Mouse (Mus musculus): Measurements from ENCODE around the gene Zfp617. TPM values are rescaled to one million over a fixed set of nuclear protein-coding genes. Genes with fewer than 3 reads are reported as not detected.
"Not testable (repeated sequence)": the region's sequence is repeated elsewhere in the genome, so short reads cannot be mapped to it uniquely, and the experiment has no call there.

Gene Zfp617
- total RNA-seq (2021), result 10 to 100 TPM; 20.2 to 24.6 TPM
- long read RNA-seq, experiment 1, partial matches to known transcripts, result 0 of 7 reads
- long read RNA-seq, experiment 1, other reads (novel, unspliced or antisense), result 4 of 7 reads
- long read RNA-seq, experiment 2, partial matches to known transcripts, result 0 of 9 reads
- long read RNA-seq, experiment 2, other reads (novel, unspliced or antisense), result 7 of 9 reads

GRCm38 (mm10) chr8:71908309-71909261 is at the start of gene Zfp617, which contains the start of gene Zfp882:
Gene Zfp617 (plus strand): TSS chr8:71908635.
Gene Zfp882 (plus strand): TSS chr8:71908608.
- DNase-seq, result peak; percentile 93 to 95

GRCm38 (mm10) chr8:71861551-71861950 is 46.9 kb upstream of the Zfp617 start:
- DNase-seq, result peak in 1 of 2 experiments; percentile 14

GRCm38 (mm10) chr8:71862038-71862437 is 46.4 kb upstream of the Zfp617 start:
- DNase-seq, result not testable (repeated sequence)

GRCm38 (mm10) chr8:71881618-71882274 is 26.7 kb upstream of the Zfp617 start, which contains the start of gene Zfp709:
Gene Zfp709 (plus strand): TSS chr8:71882019.
- peak; percentile 79 to 87 for DNase-seq

GRCm38 (mm10) chr8:71900666-71901065 is 7.8 kb upstream of the Zfp617 start:
- not testable (repeated sequence) for DNase-seq

- not testable (repeated sequence) for DNase-seq
These were observed 5.4 kb upstream of the Zfp617 start for GRCm38 (mm10) chr8:71903084-71903483.

- DNase-seq, result no peak
These were observed 1.6 kb upstream of the Zfp617 start for GRCm38 (mm10) chr8:71906809-71907208.

- no peak for DNase-seq
These were observed 607 bp upstream of the Zfp617 start for GRCm38 (mm10) chr8:71907798-71908257.

- DNase-seq, result no peak
These were observed 3.9 kb downstream of the Zfp617 start for GRCm38 (mm10) chr8:71912286-71912685.

GRCm38 (mm10) chr8:71922567-71923401 is 14.3 kb downstream of the Zfp617 start:
- DNase-seq, result peak; percentile 95 to 98

GRCm38 (mm10) chr8:71925791-71926190 is 17.4 kb downstream of the Zfp617 start:
- no peak for DNase-seq

- no peak for DNase-seq
These were observed 18.1 kb downstream of the Zfp617 start for GRCm38 (mm10) chr8:71926551-71926950.

- DNase-seq, result no peak
These were observed 19.3 kb downstream of the Zfp617 start for GRCm38 (mm10) chr8:71927779-71928178.

- DNase-seq, result not testable (repeated sequence)
These were observed 29.6 kb downstream of the Zfp617 start for GRCm38 (mm10) chr8:71938037-71938436.

GRCm38 (mm10) chr8:71940293-71941208 is 32.1 kb downstream of the Zfp617 start:
- no peak for DNase-seq

GRCm38 (mm10) chr8:71941776-71942175 is 33.3 kb downstream of the Zfp617 start:
- DNase-seq, result no peak

GRCm38 (mm10) chr8:71948624-71949023 is 40.2 kb downstream of the Zfp617 start:
- DNase-seq, result no peak

GRCm38 (mm10) chr8:71950482-71951221 is 42.2 kb downstream of the Zfp617 start, which contains the start of gene Zfp961:
Gene Zfp961 (plus strand): TSS chr8:71951038.
- DNase-seq, result peak; percentile 99 to 100

GRCm38 (mm10) chr8:71951436-71952161 is 43.2 kb downstream of the Zfp617 start:
- DNase-seq, result peak in 1 of 2 experiments; percentile 44
